Mouse (Mus musculus) hindbrain, embryonic 13.5 days (tissue): ENCODE results near the gene Tdp2. TPM values are rescaled to one million over a fixed set of nuclear protein-coding genes. Genes with fewer than 3 reads are reported as not detected.

Experiments
- ATAC-seq: fragments of 200-750 bp; cut with Nextera tagmentation; 2 replicates; pipeline ENCODE4 v1.8.0; 2017; ENCODE audit warnings: moderate TSS enrichment; ENCODE audit not compliant: low FRiP score
- H3K27ac ChIP-seq: fragments of 300-500 bp; sonication (generic); 2 replicates; pipeline ENCODE4 v1.5.1; 2015; ENCODE audit warnings: inconsistent platforms, mild to moderate bottlenecking, moderate library complexity
- H3K27me3 ChIP-seq: fragments of 300-500 bp; sonication (generic); 2 replicates; pipeline ENCODE4 v1.6.1; 2015; ENCODE audit warnings: mild to moderate bottlenecking, inconsistent platforms
- H3K36me3 ChIP-seq: fragments of 300-500 bp; sonication (generic); 2 replicates; pipeline ENCODE4 v1.6.1; 2015; ENCODE audit warnings: mild to moderate bottlenecking, inconsistent platforms
- H3K4me1 ChIP-seq: fragments of 300-500 bp; sonication (generic); replicated peaks from 2 replicates; pipeline ENCODE4 v1.6.1; 2015; ENCODE audit warnings: inconsistent platforms
- H3K4me2 ChIP-seq: fragments of 300-500 bp; sonication (generic); 2 replicates; pipeline ENCODE4 v1.6.1; 2015; ENCODE audit warnings: inconsistent platforms, mild to moderate bottlenecking, moderate library complexity
- H3K4me3 ChIP-seq: fragments of 300-500 bp; sonication (generic); 2 replicates; pipeline ENCODE4 v1.5.1; 2015; ENCODE audit warnings: mild to moderate bottlenecking, inconsistent platforms
- H3K9ac ChIP-seq: fragments of 300-500 bp; sonication (generic); 2 replicates; pipeline ENCODE4 v1.6.1; 2015; ENCODE audit warnings: mild to moderate bottlenecking, inconsistent platforms
- H3K9me3 ChIP-seq: fragments of 300-500 bp; sonication (generic); 2 replicates; pipeline ENCODE4 v1.6.1; 2016; ENCODE audit warnings: inconsistent platforms
- WGBS: fragments of 180-500 bp; shearing (Covaris S2); methylation state at CpG from one replicate; pipeline ENCODE4 v1.1.7; 2015; 5-methylcytosine and 5-hydroxymethylcytosine counted together
- polyA plus RNA-seq: library from polyadenylated mRNA; unstranded; fragments of >200 nt; fragmentation: Nextera tagmentation; extraction: Ambion mirVana; gene quantifications from 2 replicates; pipeline ENCODE4 v1.2.1, GENCODE M21; 2015

The Tdp2 gene
- 40.6 and 41.2 TPM in 2 replicates for polyA plus RNA-seq

- peak within 1 kb of the TSS; percentile 95 for H3K27ac ChIP-seq
- H3K27me3 ChIP-seq, result no peaks in the 10 kb centered on the region
- H3K36me3 ChIP-seq, result no peaks in the 10 kb centered on the region
- peak within 1 kb of the TSS; percentile 94 for H3K9ac ChIP-seq
- H3K9me3 ChIP-seq, result no peaks in the 10 kb centered on the region
- H3K4me3 ChIP-seq, result peak within 1 kb of the TSS; percentile 94
- peak; percentile 98 for ATAC-seq
- H3K4me1 ChIP-seq, result peaks cover 34% of the 10 kb centered on the region
- H3K4me2 ChIP-seq, result peak within 1 kb of the TSS; percentile 73
- WGBS, result under 1% methylated on average over 88 of the region's 90 CpGs
These were observed at the start of gene Tdp2, which contains the start of gene Acot13 for GRCm38 (mm10) chr13:24831353-24832130. TSS of gene Tdp2 (plus strand) at chr13:24831679. TSS of gene Acot13 (minus strand) at chr13:24831540.

GRCm38 (mm10) chr13:24781916-24782315 is 49.6 kb upstream of the Tdp2 start:
- no peak for ATAC-seq
- H3K27ac ChIP-seq, result no peak overlapping the region
- no peaks in the 10 kb centered on the region for H3K36me3 ChIP-seq
- WGBS, result 66% methylated on average over 5 of the region's 5 CpGs
- no peak overlapping the region for H3K9ac ChIP-seq
- H3K9me3 ChIP-seq, result no peaks in the 10 kb centered on the region
- H3K27me3 ChIP-seq, result no peaks in the 10 kb centered on the region
- peaks cover 7% of the 10 kb centered on the region for H3K4me1 ChIP-seq
- H3K4me3 ChIP-seq, result no peak overlapping the region
- no peak overlapping the region for H3K4me2 ChIP-seq

- no peak overlapping the region for H3K4me2 ChIP-seq
- H3K9ac ChIP-seq, result no peak overlapping the region
- no peak overlapping the region for H3K4me3 ChIP-seq
- H3K27me3 ChIP-seq, result no peaks in the 10 kb centered on the region
- H3K9me3 ChIP-seq, result no peaks in the 10 kb centered on the region
- peaks cover 7% of the 10 kb centered on the region for H3K4me1 ChIP-seq
- no peak for ATAC-seq
- H3K36me3 ChIP-seq, result no peaks in the 10 kb centered on the region
- H3K27ac ChIP-seq, result no peak overlapping the region
- 48% methylated on average over 11 of the region's 11 CpGs for WGBS
These were observed 45.4 kb upstream of the Tdp2 start for GRCm38 (mm10) chr13:24786014-24786490.

GRCm38 (mm10) chr13:24787477-24787876 is 44.0 kb upstream of the Tdp2 start:
- no peak overlapping the region for H3K9ac ChIP-seq

GRCm38 (mm10) chr13:24791349-24791748 is 40.1 kb upstream of the Tdp2 start:
- 77% methylated on average over 2 of the region's 2 CpGs for WGBS
- H3K36me3 ChIP-seq, result no peaks in the 10 kb centered on the region
- H3K9ac ChIP-seq, result no peak overlapping the region
- no peak overlapping the region for H3K27ac ChIP-seq
- ATAC-seq, result no peak
- H3K4me3 ChIP-seq, result no peak overlapping the region
- H3K27me3 ChIP-seq, result no peaks in the 10 kb centered on the region
- H3K9me3 ChIP-seq, result no peaks in the 10 kb centered on the region
- no peak overlapping the region for H3K4me2 ChIP-seq
- H3K4me1 ChIP-seq, result no peaks in the 10 kb centered on the region

More at GRCm38 (mm10) chr13:24787477-24787876, 44.0 kb upstream of the Tdp2 start:
- Histone ChIP-seq H3K9me3 (no peaks in the 10 kb centered on the region), H3K4me1 (no peaks in the 10 kb centered on the region), H3K4me3 (no peak overlapping the region), H3K36me3 (no peaks in the 10 kb centered on the region), H3K27me3 (no peaks in the 10 kb centered on the region), H3K4me2 (no peak overlapping the region), H3K27ac (no peak overlapping the region)
- 88% methylated on average over 5 of the region's 5 CpGs for WGBS
- no peak for ATAC-seq

- Histone ChIP-seq H3K4me2 (no peak overlapping the region), H3K4me3 (no peak overlapping the region), H3K36me3 (no peaks in the 10 kb centered on the region), H3K9ac (no peak overlapping the region), H3K4me1 (no peaks in the 10 kb centered on the region), H3K27ac (no peak overlapping the region), H3K9me3 (no peaks in the 10 kb centered on the region), H3K27me3 (no peaks in the 10 kb centered on the region)
- ATAC-seq, result no peak
- 92% methylated on average over 9 of the region's 9 CpGs for WGBS
These were observed 39.0 kb upstream of the Tdp2 start for GRCm38 (mm10) chr13:24792411-24793045.

- no peak for ATAC-seq
- no peak overlapping the region for H3K4me2 ChIP-seq
- H3K27me3 ChIP-seq, result no peaks in the 10 kb centered on the region
- WGBS, result 97% methylated on average over 4 of the region's 4 CpGs
- no peak overlapping the region for H3K9ac ChIP-seq
- H3K4me3 ChIP-seq, result no peak overlapping the region
- H3K9me3 ChIP-seq, result no peaks in the 10 kb centered on the region
- peaks cover 20% of the 10 kb centered on the region for H3K4me1 ChIP-seq
- H3K27ac ChIP-seq, result no peak overlapping the region
- no peaks in the 10 kb centered on the region for H3K36me3 ChIP-seq
These were observed 32.8 kb upstream of the Tdp2 start for GRCm38 (mm10) chr13:24798686-24799085.

GRCm38 (mm10) chr13:24799378-24799777 is 32.1 kb upstream of the Tdp2 start:
- ATAC-seq, result no peak
- Histone ChIP-seq H3K4me1 (peaks cover 24% of the 10 kb centered on the region), H3K36me3 (no peaks in the 10 kb centered on the region), H3K27ac (no peak overlapping the region), H3K4me2 (peak overlapping the region; percentile 94), H3K27me3 (no peaks in the 10 kb centered on the region), H3K9me3 (no peaks in the 10 kb centered on the region), H3K9ac (peak overlapping the region; percentile 72), H3K4me3 (peak overlapping the region; percentile 98)
- WGBS, result 73% methylated on average over 5 of the region's 5 CpGs

GRCm38 (mm10) chr13:24799925-24800673 is 31.4 kb upstream of the Tdp2 start:
- H3K36me3 ChIP-seq, result no peaks in the 10 kb centered on the region
- H3K27me3 ChIP-seq, result no peaks in the 10 kb centered on the region
- peak; percentile 37 for ATAC-seq
- H3K9me3 ChIP-seq, result no peaks in the 10 kb centered on the region
- H3K4me1 ChIP-seq, result peaks cover 28% of the 10 kb centered on the region
- peak overlapping the region; percentile 94 for H3K4me2 ChIP-seq
- under 1% methylated on average over 31 of the region's 31 CpGs for WGBS
- H3K9ac ChIP-seq, result peak overlapping the region; percentile 72
- H3K4me3 ChIP-seq, result peak overlapping the region; percentile 98
- H3K27ac ChIP-seq, result peak overlapping the region; percentile 87

GRCm38 (mm10) chr13:24800674-24801307 is 30.7 kb upstream of the Tdp2 start:
- Histone ChIP-seq H3K9ac (peak overlapping the region; percentile 96), H3K27me3 (no peaks in the 10 kb centered on the region), H3K4me1 (peaks cover 33% of the 10 kb centered on the region), H3K4me2 (peak overlapping the region; percentile 94), H3K4me3 (peak overlapping the region; percentile 98), H3K36me3 (peaks cover 5% of the 10 kb centered on the region; the same call in 1 of the 2 replicates), H3K9me3 (no peaks in the 10 kb centered on the region), H3K27ac (peak overlapping the region; percentile 99)
- ATAC-seq, result peak; percentile 98
- under 1% methylated on average over 42 of the region's 42 CpGs for WGBS

- peaks cover 8% of the 10 kb centered on the region; the same call in 1 of the 2 replicates for H3K36me3 ChIP-seq
- H3K4me3 ChIP-seq, result peak within 1 kb of the TSS; percentile 98
- ATAC-seq, result peak; percentile 60
- H3K27ac ChIP-seq, result peak within 1 kb of the TSS; percentile 99
- H3K9me3 ChIP-seq, result no peaks in the 10 kb centered on the region
- H3K4me1 ChIP-seq, result peaks cover 33% of the 10 kb centered on the region
- H3K27me3 ChIP-seq, result no peaks in the 10 kb centered on the region
- H3K9ac ChIP-seq, result peak within 1 kb of the TSS; percentile 96
- H3K4me2 ChIP-seq, result peak within 1 kb of the TSS; percentile 94
- under 1% methylated on average over 63 of the region's 74 CpGs for WGBS
These were observed 30.1 kb upstream of the Tdp2 start, which contains the start of gene BC005537 for GRCm38 (mm10) chr13:24801308-24801921. TSS of gene BC005537 (plus strand) at chr13:24801657.
